Mouse (Mus musculus) kidney, postnatal 4 days (tissue): ENCODE data around the gene Spr.
A peak's percentile ranks its signal among the peaks of the same experiment; 100 is the strongest.

ENCODE experiments used
- DNase-seq, 2 experiments: peaks; one replicate each; pipeline ENCODE4 v3.0.0; 2021; ENCODE audit warnings: mixed read lengths in 2 of 2

Gene Spr

GRCm38 (mm10) chr6:85131673-85132072 is 5.9 kb downstream of the Spr start:
- DNase-seq: peak; percentile 86 to 88

GRCm38 (mm10) chr6:85117545-85118511 is 19.7 kb downstream of the Spr start:
- peak; percentile 47 to 63 for DNase-seq

GRCm38 (mm10) chr6:85105033-85105615 is 32.4 kb downstream of the Spr start:
- no peak for DNase-seq

GRCm38 (mm10) chr6:85103321-85103720 is 34.2 kb downstream of the Spr start:
- DNase-seq: no peak

- DNase-seq: peak; percentile 26 to 31
These were observed 41.1 kb downstream of the Spr start for GRCm38 (mm10) chr6:85096441-85096840.

GRCm38 (mm10) chr6:85087425-85087824 is 50.1 kb downstream of the Spr start:
- no peak for DNase-seq

- DNase-seq: no peak
These were observed 50.9 kb downstream of the Spr start for GRCm38 (mm10) chr6:85086645-85087044.
